Mouse (Mus musculus) bone marrow, adult 2 months (tissue): Measurements from ENCODE around the gene Syn1.

ENCODE experiments used
- CTCF ChIP-seq: fragments of 200-500 bp; IDR thresholded peaks from 2 replicates; pipeline ENCODE4 v1.5.1; 2011; ENCODE audit warnings: low read length, control low read depth; ENCODE audit not compliant: control insufficient read depth, insufficient read depth
- POLR2A ChIP-seq: fragments of 200-500 bp; IDR thresholded peaks from 2 replicates; pipeline ENCODE4 v1.6.1; 2011; ENCODE audit warnings: low read depth, mild to moderate bottlenecking, control low read depth, low read length, borderline replicate concordance; ENCODE audit not compliant: control insufficient read depth

DNA sequence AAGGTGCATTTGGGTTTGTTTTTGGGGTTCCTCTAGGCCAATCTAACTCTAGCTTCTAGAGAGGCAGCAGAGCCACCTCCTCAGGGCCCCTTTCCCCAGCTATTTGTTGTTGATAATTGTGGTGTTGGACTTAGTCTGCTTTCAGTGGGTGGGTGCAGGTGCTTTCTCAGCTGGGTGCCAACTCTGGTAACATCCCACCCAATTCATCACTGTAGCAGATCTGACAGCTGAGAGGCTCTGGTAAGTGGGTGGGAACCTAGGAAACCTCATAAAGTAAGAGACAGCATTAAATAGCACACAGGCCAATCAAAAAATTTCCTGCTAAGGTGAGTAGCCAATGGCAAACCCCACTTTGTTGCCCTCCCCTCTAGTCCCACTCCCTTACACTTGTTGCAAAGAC, 4.2 kb upstream of the Syn1 start:
- TF ChIP-seq CTCF (no peak), POLR2A (no peak)
